Mouse (Mus musculus) embryonic facial prominence, embryonic 10.5 days (tissue): ENCODE data around the gene Plcb3. TPM values are rescaled to one million over a fixed set of nuclear protein-coding genes. Genes with fewer than 3 reads are reported as not detected.

ENCODE experiments used
- DNase-seq: peaks from one replicate; pipeline ENCODE4 v3.0.0-alpha.2; 2017; ENCODE audit warnings: low spot score
- H3K27ac ChIP-seq: fragments of 300-500 bp; sonication (generic); replicated peaks from 2 replicates; pipeline ENCODE4 v1.5.1; 2016; ENCODE audit warnings: mild to moderate bottlenecking
- H3K27me3 ChIP-seq: fragments of 300-500 bp; sonication (generic); replicated peaks from 2 replicates; pipeline ENCODE4 v1.6.1; 2016; ENCODE audit warnings: low read depth, mild to moderate bottlenecking; ENCODE audit not compliant: poor library complexity, severe bottlenecking
- H3K36me3 ChIP-seq: fragments of 300-500 bp; sonication (generic); replicated peaks from 2 replicates; pipeline ENCODE4 v1.6.1; 2016; ENCODE audit warnings: mild to moderate bottlenecking, moderate library complexity
- H3K4me1 ChIP-seq: fragments of 300-500 bp; sonication (generic); 2 replicates; pipeline ENCODE4 v1.6.1; 2016
- H3K4me3 ChIP-seq: fragments of 300-500 bp; sonication (generic); 2 replicates; pipeline ENCODE4 v1.5.1; 2016; ENCODE audit warnings: mild to moderate bottlenecking, moderate library complexity
- H3K9me3 ChIP-seq: fragments of 300-500 bp; sonication (generic); 2 replicates; pipeline ENCODE4 v1.6.1; 2016; ENCODE audit warnings: mild to moderate bottlenecking
- WGBS: fragments of 180-500 bp; shearing (Covaris S2); methylation state at CpG from one replicate; pipeline ENCODE4 v1.1.7; 2016; 5-methylcytosine and 5-hydroxymethylcytosine counted together
- polyA plus RNA-seq: library from polyadenylated mRNA; unstranded; fragments of >200 nt; fragmentation: Nextera tagmentation; extraction: Ambion mirVana; gene quantifications from 2 replicates; pipeline ENCODE4 v1.2.1, GENCODE M21; 2016

The Plcb3 gene
- 32.8 and 37.0 TPM in 2 replicates for polyA plus RNA-seq

- peaks cover 74% of the 10 kb centered on the region for H3K4me1 ChIP-seq
- peak; percentile 79 for DNase-seq
- H3K36me3 ChIP-seq = peaks cover 33% of the 10 kb centered on the region
- peak within 1 kb of the TSS; percentile 92 for H3K4me3 ChIP-seq
- WGBS = under 1% methylated on average over 16 of the region's 16 CpGs
- no peaks in the 10 kb centered on the region for H3K9me3 ChIP-seq
- H3K27me3 ChIP-seq = no peaks in the 10 kb centered on the region; the same call in 1 of the 2 replicates
- peak within 1 kb of the TSS; percentile 95 for H3K27ac ChIP-seq
These were observed at the start of gene Plcb3 for GRCm38 (mm10) chr19:6975537-6976521. Plcb3 (minus strand) TSS chr19:6976470.

- Histone ChIP-seq H3K36me3 (peaks cover 92% of the 10 kb centered on the region), H3K27me3 (no peaks in the 10 kb centered on the region), H3K27ac (no peak overlapping the region), H3K4me3 (no peak overlapping the region), H3K4me1 (no peaks in the 10 kb centered on the region), H3K9me3 (no peaks in the 10 kb centered on the region)
- peak; percentile 37 for DNase-seq
- WGBS = 56% methylated on average over 3 of the region's 3 CpGs
These were observed 44.0 kb upstream of the Plcb3 start for GRCm38 (mm10) chr19:7020224-7020641.

DNA sequence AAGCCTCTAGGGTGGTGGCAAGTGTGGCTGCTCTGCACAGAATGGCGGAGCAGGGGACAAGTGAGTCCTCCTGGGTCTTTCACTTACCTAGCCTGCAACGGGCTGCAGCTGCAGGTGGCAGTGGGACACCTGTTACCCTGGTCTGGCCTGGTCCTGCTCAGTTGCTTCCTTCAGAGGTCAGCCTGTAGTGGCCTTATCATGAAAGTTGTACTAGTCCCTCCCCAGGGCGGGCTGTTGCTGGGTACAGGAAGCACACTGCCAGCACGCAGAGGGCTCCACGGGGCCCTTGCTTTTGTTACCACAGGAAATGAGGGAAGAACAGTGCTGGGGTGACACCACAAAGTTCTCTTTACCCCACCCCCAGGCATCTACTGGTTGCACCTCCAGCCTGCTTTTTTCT is 42.9 kb upstream of the Plcb3 start, which contains the start of gene Fermt3:
Gene Fermt3, minus strand, starts transcription at position 279 of the 400 bp plus-strand sequence.
- WGBS = 87% methylated on average over 5 of the region's 5 CpGs
- Histone ChIP-seq H3K4me3 (no peak within 1 kb of the TSS), H3K4me1 (no peaks in the 10 kb centered on the region), H3K9me3 (no peaks in the 10 kb centered on the region), H3K27me3 (no peaks in the 10 kb centered on the region), H3K36me3 (peaks cover 86% of the 10 kb centered on the region), H3K27ac (no peak within 1 kb of the TSS)
- DNase-seq = no peak

DNA sequence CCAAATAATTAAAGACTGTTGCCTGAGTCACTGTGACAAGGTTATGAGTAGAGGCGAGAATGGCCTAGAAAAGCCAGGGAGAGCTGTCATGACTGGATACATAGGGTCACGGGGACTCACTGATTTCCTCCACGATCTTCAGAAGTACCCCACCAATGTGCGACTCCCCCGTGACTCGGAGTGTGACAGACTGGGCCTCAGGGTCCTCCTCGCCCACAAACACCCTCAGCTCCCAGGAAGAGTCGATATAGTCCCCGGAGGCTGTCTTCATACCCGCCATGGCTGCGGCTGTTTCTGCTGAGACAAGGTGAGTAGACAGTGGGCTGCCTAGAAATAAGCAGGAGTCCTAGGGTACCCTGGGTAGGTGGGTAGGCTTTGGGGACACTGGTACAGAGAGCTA is 42.3 kb upstream of the Plcb3 start:
- Histone ChIP-seq H3K9me3 (no peaks in the 10 kb centered on the region), H3K27ac (no peak overlapping the region), H3K36me3 (peaks cover 86% of the 10 kb centered on the region), H3K4me3 (no peak overlapping the region), H3K27me3 (no peaks in the 10 kb centered on the region), H3K4me1 (no peaks in the 10 kb centered on the region)
- DNase-seq = no peak
- WGBS = 92% methylated on average over 11 of the region's 11 CpGs

- Histone ChIP-seq H3K27me3 (no peaks in the 10 kb centered on the region), H3K4me1 (no peaks in the 10 kb centered on the region), H3K9me3 (no peaks in the 10 kb centered on the region), H3K36me3 (peaks cover 84% of the 10 kb centered on the region), H3K27ac (no peak overlapping the region), H3K4me3 (no peak overlapping the region)
- no peak for DNase-seq
- 89% methylated on average over 12 of the region's 12 CpGs for WGBS
These were observed 41.5 kb upstream of the Plcb3 start for GRCm38 (mm10) chr19:7017541-7018457.

- Histone ChIP-seq H3K9me3 (no peaks in the 10 kb centered on the region), H3K4me1 (no peaks in the 10 kb centered on the region), H3K36me3 (peaks cover 55% of the 10 kb centered on the region), H3K27ac (no peak overlapping the region), H3K4me3 (no peak overlapping the region), H3K27me3 (no peaks in the 10 kb centered on the region)
- DNase-seq = no peak
- WGBS = 89% methylated on average over 20 of the region's 20 CpGs
These were observed 38.3 kb upstream of the Plcb3 start for GRCm38 (mm10) chr19:7014481-7015135.

DNA sequence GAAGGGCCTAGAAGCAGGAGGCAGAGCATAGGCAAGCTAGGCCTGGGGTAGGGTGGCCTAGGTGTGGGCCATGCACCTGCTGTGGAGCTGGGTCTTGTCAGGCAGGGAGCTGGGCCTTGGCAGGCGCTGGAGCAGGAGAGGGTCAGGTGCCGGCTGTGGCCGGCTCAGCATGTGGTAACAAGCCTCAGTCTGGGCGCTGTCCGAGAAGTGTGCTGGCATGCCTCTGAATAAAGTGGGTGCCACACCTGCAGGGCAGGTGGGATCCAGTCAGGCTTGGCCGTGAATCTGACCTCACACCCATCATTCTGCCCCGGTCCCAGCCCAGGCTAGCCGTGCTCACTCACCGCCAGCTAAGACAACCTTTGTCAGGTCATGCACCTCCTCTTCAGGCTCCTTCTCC is 37.7 kb upstream of the Plcb3 start:
- 88% methylated on average over 9 of the region's 9 CpGs for WGBS
- DNase-seq = no peak
- Histone ChIP-seq H3K27me3 (no peaks in the 10 kb centered on the region), H3K36me3 (peaks cover 49% of the 10 kb centered on the region), H3K9me3 (no peaks in the 10 kb centered on the region), H3K4me1 (no peaks in the 10 kb centered on the region), H3K4me3 (no peak overlapping the region), H3K27ac (no peak overlapping the region)

- H3K4me1 ChIP-seq = no peaks in the 10 kb centered on the region
- no peak for DNase-seq
- 80% methylated on average over 4 of the region's 4 CpGs for WGBS
- H3K36me3 ChIP-seq = peaks cover 33% of the 10 kb centered on the region
- no peaks in the 10 kb centered on the region for H3K27me3 ChIP-seq
- H3K27ac ChIP-seq = no peak overlapping the region
- no peak overlapping the region for H3K4me3 ChIP-seq
- H3K9me3 ChIP-seq = no peaks in the 10 kb centered on the region
These were observed 36.2 kb upstream of the Plcb3 start for GRCm38 (mm10) chr19:7012426-7012825.

DNA sequence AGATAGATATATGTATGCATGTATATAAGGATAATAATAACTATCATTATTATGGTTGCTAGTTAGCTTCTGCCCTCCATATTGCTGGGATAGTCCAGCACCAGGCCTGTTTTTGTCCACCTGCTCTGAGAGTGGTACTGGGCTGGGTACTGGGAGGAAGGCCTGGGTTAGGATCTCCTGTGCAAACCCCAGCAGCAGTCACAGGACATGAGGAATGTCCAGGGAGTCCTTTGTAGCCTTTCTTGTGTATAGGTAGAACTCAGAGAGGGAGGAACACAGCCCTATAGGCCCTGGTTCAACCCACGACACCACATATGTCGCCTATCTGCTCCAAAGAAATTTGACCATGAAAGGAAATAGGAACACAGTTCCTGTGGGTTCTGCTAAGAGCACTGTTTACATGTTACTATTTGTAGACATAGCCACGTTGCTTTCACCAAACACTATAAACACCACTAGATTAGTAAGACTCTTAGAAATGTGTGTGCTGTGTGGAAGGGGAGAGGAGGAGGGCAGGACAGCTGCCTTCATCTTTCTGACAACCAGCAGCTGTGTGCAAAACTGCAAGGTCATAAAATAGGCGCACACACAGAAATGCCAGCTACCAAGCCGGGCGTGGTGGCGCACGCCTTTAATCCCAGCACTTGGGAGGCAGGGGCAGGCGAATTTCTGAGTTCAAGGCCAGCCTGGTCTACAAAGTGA is 30.8 kb upstream of the Plcb3 start:
- Histone ChIP-seq H3K4me1 (no peaks in the 10 kb centered on the region), H3K27me3 (no peaks in the 10 kb centered on the region), H3K4me3 (no peak overlapping the region), H3K36me3 (peaks cover 8% of the 10 kb centered on the region), H3K27ac (no peak overlapping the region), H3K9me3 (no peaks in the 10 kb centered on the region)
- no peak for DNase-seq
- WGBS = 89% methylated on average over 9 of the region's 9 CpGs

GRCm38 (mm10) chr19:6999360-7000063 is 23.2 kb upstream of the Plcb3 start:
- Histone ChIP-seq H3K27ac (no peak overlapping the region), H3K4me3 (no peak overlapping the region; the same call in 1 of the 2 replicates), H3K4me1 (peaks cover 30% of the 10 kb centered on the region), H3K36me3 (peaks cover 46% of the 10 kb centered on the region), H3K9me3 (no peaks in the 10 kb centered on the region), H3K27me3 (no peaks in the 10 kb centered on the region)
- WGBS = 93% methylated on average over 19 of the region's 19 CpGs
- DNase-seq = no peak

DNA sequence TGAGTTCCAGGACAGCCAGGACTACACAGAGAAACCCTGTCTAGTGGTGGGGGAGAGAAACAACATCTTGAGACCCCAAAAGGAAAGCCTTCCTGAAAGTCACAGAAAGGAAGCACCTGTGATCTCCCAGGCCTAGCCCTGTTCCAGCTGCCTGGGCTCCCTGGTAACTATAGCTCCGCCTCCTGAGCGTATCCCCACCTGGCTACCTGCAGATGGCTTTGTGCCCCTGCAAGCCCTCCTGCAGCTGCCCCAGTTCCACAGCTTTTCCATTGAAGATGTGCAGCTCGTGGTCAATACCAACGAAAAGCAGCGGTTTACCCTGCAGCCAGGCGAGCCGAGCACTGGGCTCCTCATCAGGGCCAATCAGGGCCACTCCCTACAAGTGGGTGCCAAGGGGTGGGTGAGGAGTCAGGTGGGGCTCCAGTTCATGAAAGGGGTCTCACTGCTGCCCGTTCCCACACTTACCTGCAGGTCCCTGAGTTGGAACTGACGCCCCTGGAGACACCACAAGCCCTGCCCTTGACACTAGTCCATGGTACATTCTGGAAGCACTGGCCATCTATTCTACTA is 21.5 kb upstream of the Plcb3 start:
- Histone ChIP-seq H3K27me3 (no peaks in the 10 kb centered on the region), H3K9me3 (no peaks in the 10 kb centered on the region), H3K4me3 (peak overlapping the region; percentile 71; the same call in 1 of the 2 replicates), H3K27ac (no peak overlapping the region), H3K36me3 (peaks cover 46% of the 10 kb centered on the region), H3K4me1 (peaks cover 43% of the 10 kb centered on the region)
- 81% methylated on average over 9 of the region's 9 CpGs for WGBS
- DNase-seq = no peak
